Mouse (Mus musculus) duodenum, adult 2 months (tissue): ENCODE results near the gene Cd276. TPM values are rescaled to one million over a fixed set of nuclear protein-coding genes. Genes with fewer than 3 reads are reported as not detected.

ENCODE experiments used
- polyA plus RNA-seq: library from polyadenylated mRNA; depleted of rRNA; stranded (reverse); fragments of >200 nt; gene quantifications from 2 replicates; pipeline ENCODE4 v1.2.3, GENCODE M21; 2012; ENCODE audit warnings: low replicate concordance; rRNA removed

The Cd276 gene
- 2.0 and 5.9 TPM in 2 replicates for polyA plus RNA-seq

DNA sequence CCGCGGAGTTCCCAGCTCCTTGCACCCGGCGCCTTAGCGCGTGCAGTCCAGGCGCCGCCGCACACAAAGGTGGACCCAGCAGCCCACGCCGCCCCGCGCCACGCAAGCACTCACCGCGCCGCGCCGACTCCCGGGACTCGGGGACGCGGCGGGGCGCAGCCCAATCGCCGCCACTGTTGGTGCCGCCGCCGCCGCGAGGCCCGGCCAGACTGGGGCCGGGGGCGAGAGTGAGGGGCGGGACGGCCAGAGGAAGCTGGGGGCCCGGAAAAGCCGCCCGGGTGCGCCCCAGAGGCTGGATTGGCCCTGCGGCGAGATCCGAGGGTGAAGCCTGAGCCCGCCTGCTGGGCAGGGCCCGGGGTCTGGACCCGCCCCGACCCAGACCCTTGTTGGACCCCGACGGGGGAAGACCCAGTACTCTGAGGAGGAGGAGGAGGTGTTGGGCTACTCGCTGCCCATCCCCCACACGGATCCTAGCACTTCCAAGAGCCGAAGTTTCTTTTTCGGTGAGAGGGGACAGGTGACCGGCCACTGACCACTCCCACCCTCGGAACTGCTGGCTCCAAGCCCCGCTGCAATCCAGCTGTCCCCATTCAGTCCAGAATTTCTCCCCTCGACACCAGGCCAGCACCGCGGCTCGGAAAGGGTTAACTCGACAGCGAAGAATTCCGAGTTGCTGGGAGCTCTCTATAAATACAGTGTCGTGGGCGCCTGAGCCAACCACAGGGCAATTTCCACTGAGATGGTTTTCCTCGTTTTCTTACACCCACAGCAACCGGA lies at the start of gene Cd276:
Gene Cd276 (minus strand): TSS at position 530 of the 777 bp plus-strand sequence.

DNA sequence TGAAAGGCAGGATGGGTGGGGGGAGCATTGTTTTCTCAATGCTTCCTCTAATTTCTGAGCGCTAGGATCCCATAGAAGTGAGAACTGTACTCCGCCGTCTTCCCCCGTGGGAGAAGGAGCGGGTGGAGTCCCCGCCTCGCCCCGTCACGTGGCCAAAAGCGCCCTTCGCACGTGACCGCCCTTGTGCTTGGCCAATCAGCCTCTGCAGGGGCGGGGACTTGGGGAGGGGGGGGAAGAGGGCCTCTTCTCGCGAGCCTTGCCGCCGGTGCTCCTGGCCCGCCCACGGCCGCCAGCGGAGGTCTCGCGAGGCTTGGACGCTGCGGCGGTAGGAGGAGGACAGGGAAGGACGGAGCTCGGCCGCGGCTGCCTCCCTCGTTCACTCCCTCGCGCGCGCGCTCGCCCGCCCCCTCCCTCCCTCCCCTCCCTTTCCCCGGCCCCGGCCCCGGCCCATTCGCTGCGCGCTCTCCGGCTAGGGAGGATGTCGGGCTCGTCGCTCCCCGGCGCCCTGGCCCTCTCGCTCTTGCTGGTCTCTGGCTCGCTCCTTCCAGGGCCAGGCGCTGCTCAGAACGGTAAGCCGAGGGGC lies 26.8 kb upstream of the Cd276 start, which contains the start of gene Nptn:
Gene Nptn (plus strand): TSS at position 283 of the 583 bp plus-strand sequence.

GRCm38 (mm10) chr9:58487851-58488801 lies 67.1 kb downstream of the Cd276 start, which contains the start of gene Insyn1:
Gene Insyn1, plus strand, starts transcription at chr9:58488603.

Other genes with a start within 250 kb of the Cd276 start
- gene Loxl1, start 242.3 kb downstream of the Cd276 start, polyA plus RNA-seq: 15.2 and 22.2 TPM in 2 replicates
- gene Tbc1d21, start 185.0 kb downstream of the Cd276 start, polyA plus RNA-seq: not detected in 2 replicates
- gene Insyn1, start 66.8 kb downstream of the Cd276 start, polyA plus RNA-seq: 1.4 and 1.6 TPM in 2 replicates
- gene Nptn, start 26.8 kb upstream of the Cd276 start, polyA plus RNA-seq: 160 and 225 TPM in 2 replicates
- gene Rec114, start 188.5 kb upstream of the Cd276 start, polyA plus RNA-seq: 0.25 and 0.28 TPM in 2 replicates